Mouse (Mus musculus): ENCODE data around the gene Olfr77.

The Olfr77 gene

GRCm38 (mm10) chr9:19916565-19916964 is at the start of gene Olfr77:
Gene Olfr77 (plus strand): TSS chr9:19916865.
- no peak for DNase-seq (ENCODE audit: low read depth, low spot score)

- no peak for DNase-seq (ENCODE audit: low read depth, low spot score)
Measured at GRCm38 (mm10) chr9:19887904-19888303, 28.8 kb upstream of the Olfr77 start, which contains the start of gene Olfr862. Gene Olfr862 (minus strand): TSS chr9:19888004.

GRCm38 (mm10) chr9:19911170-19911569 is 5.5 kb upstream of the Olfr77 start:
- no peak for DNase-seq (ENCODE audit: low read depth, low spot score)

Measured in R1 (cell line).